Mouse (Mus musculus) heart, adult 2 months (tissue): ENCODE results near the gene Ube2e3.

Source experiments
- CTCF ChIP-seq: fragments of 200-600 bp; IDR thresholded peaks from 2 replicates; pipeline ENCODE4 v1.8.1; 2022; ENCODE audit warnings: antibody characterized with exemption, mild to moderate bottlenecking, moderate library complexity
- EP300 ChIP-seq: fragments of 200-500 bp; IDR thresholded peaks from 2 replicates; pipeline ENCODE4 v1.6.1; 2011; ENCODE audit warnings: low read depth, low read length, control low read depth; ENCODE audit not compliant: insufficient read depth
- POLR2A ChIP-seq: fragments of 200-500 bp; IDR thresholded peaks from 2 replicates; pipeline ENCODE4 v1.6.1; 2011; ENCODE audit warnings: mild to moderate bottlenecking, low read depth, low read length, control low read depth; ENCODE audit not compliant: insufficient read depth

DNA sequence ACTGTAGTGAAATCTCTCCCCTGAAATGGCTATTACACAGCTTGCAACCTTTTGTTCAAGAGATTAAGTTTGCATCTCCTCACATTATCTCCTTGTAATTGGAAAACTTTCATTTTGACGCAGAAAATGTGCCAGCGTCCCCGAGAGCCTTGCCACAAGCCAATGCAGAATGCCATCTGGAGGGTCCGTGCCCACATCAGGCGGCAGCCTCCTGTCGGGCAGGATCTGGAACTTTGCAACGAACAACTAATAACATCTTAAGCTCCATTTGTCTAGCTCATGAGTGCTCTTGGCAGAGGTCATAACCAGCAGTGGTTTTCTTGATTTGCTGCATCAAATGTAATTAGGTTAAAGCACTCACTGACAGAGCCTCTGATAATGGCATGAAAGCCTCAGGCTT is 93.1 kb downstream of the Ube2e3 start:
- no peak for TF ChIP-seq CTCF
- no peak for TF ChIP-seq EP300
- no peak for TF ChIP-seq POLR2A
